Mouse (Mus musculus) testis, adult 2 months (tissue): ENCODE measurements around the gene Tomm34. TPM values are rescaled to one million over a fixed set of nuclear protein-coding genes. Genes with fewer than 3 reads are reported as not detected.

ENCODE experiments used
- H3K27ac ChIP-seq: fragments of 200-500 bp; 2 replicates; pipeline ENCODE4 v1.5.1; 2012; ENCODE audit warnings: low read depth, low read length; ENCODE audit not compliant: control insufficient read depth, insufficient read depth
- H3K27me3 ChIP-seq: fragments of 200-500 bp; 2 replicates; pipeline ENCODE4 v1.6.1; 2012; ENCODE audit warnings: mild to moderate bottlenecking, low read length, moderate library complexity; ENCODE audit not compliant: control insufficient read depth, insufficient read depth
- H3K36me3 ChIP-seq: fragments of 200-500 bp; 2 replicates; pipeline ENCODE4 v1.6.1; 2012; ENCODE audit warnings: mild to moderate bottlenecking, low read length; ENCODE audit not compliant: control insufficient read depth, insufficient read depth
- H3K4me1 ChIP-seq: fragments of 200-500 bp; 2 replicates; pipeline ENCODE4 v1.6.1; 2012; ENCODE audit warnings: low read length; ENCODE audit not compliant: control insufficient read depth, insufficient read depth
- H3K4me3 ChIP-seq: fragments of 200-500 bp; 2 replicates; pipeline ENCODE4 v1.5.1; 2012; ENCODE audit warnings: low read depth, mild to moderate bottlenecking, low read length, moderate library complexity, mixed read lengths; ENCODE audit not compliant: control insufficient read depth
- CTCF ChIP-seq: fragments of 200-500 bp; IDR thresholded peaks from 2 replicates; pipeline ENCODE4 v1.5.1; 2012; ENCODE audit warnings: low read depth, mild to moderate bottlenecking, inconsistent platforms, low read length, moderate library complexity; ENCODE audit not compliant: control insufficient read depth, insufficient read depth, insufficient replicate concordance
- POLR2A ChIP-seq: fragments of 200-500 bp; IDR thresholded peaks from 2 replicates; pipeline ENCODE4 v1.6.1; 2012; ENCODE audit warnings: low read depth, mild to moderate bottlenecking, inconsistent platforms, low read length, moderate library complexity; ENCODE audit not compliant: control insufficient read depth
- polyA plus RNA-seq: library from polyadenylated mRNA; depleted of rRNA; stranded (reverse); fragments of >200 nt; gene quantifications from 2 replicates; pipeline ENCODE4 v1.2.3, GENCODE M21; 2012; rRNA removed

Tomm34 gene
- polyA plus RNA-seq, 1 experiment = 48.8 TPM

GRCm38 (mm10) chr2:164010944-164011343 lies 60.0 kb downstream of the Tomm34 start:
- Histone ChIP-seq H3K27me3 (no peaks in the 10 kb centered on the region), H3K36me3 (peaks cover 1% of the 10 kb centered on the region), H3K4me1 (no peaks in the 10 kb centered on the region), H3K4me3 (no peak overlapping the region), H3K27ac (no peak overlapping the region)
- TF ChIP-seq CTCF (no peak), POLR2A (no peak)

GRCm38 (mm10) chr2:164010496-164010895 lies 60.5 kb downstream of the Tomm34 start:
- no peaks in the 10 kb centered on the region for H3K4me1 ChIP-seq
- H3K4me3 ChIP-seq = no peak overlapping the region
- no peaks in the 10 kb centered on the region for H3K27me3 ChIP-seq
- peaks cover 1% of the 10 kb centered on the region for H3K36me3 ChIP-seq
- TF ChIP-seq CTCF (no peak), POLR2A (no peak)
- H3K27ac ChIP-seq = no peak overlapping the region

GRCm38 (mm10) chr2:164009227-164009626 lies 61.7 kb downstream of the Tomm34 start:
- H3K27ac ChIP-seq = no peak overlapping the region

GRCm38 (mm10) chr2:164007987-164008545 lies 62.9 kb downstream of the Tomm34 start:
- H3K27ac ChIP-seq = no peak overlapping the region; the same call in 1 of the 2 replicates
- no peaks in the 10 kb centered on the region; the same call in 1 of the 2 replicates for H3K4me1 ChIP-seq
- no peaks in the 10 kb centered on the region; the same call in 1 of the 2 replicates for H3K36me3 ChIP-seq
- no peak overlapping the region for H3K4me3 ChIP-seq
- no peaks in the 10 kb centered on the region for H3K27me3 ChIP-seq
- TF ChIP-seq POLR2A (no peak), CTCF (no peak)

More at GRCm38 (mm10) chr2:164009227-164009626, 61.7 kb downstream of the Tomm34 start:
- no peaks in the 10 kb centered on the region for H3K27me3 ChIP-seq
- H3K4me1 ChIP-seq = no peaks in the 10 kb centered on the region; the same call in 1 of the 2 replicates
- H3K36me3 ChIP-seq = peaks cover 1% of the 10 kb centered on the region
- H3K4me3 ChIP-seq = no peak overlapping the region
- TF ChIP-seq CTCF = no peak
- no peak for TF ChIP-seq POLR2A

GRCm38 (mm10) chr2:164007547-164007946 lies 63.4 kb downstream of the Tomm34 start:
- TF ChIP-seq CTCF (no peak), POLR2A (no peak)
- Histone ChIP-seq H3K27ac (no peak overlapping the region), H3K36me3 (no peaks in the 10 kb centered on the region; the same call in 1 of the 2 replicates), H3K4me3 (no peak overlapping the region), H3K4me1 (no peaks in the 10 kb centered on the region; the same call in 1 of the 2 replicates), H3K27me3 (no peaks in the 10 kb centered on the region)

- H3K27me3 ChIP-seq = no peaks in the 10 kb centered on the region
- TF ChIP-seq POLR2A (no peak), CTCF (no peak)
- H3K36me3 ChIP-seq = no peaks in the 10 kb centered on the region
- H3K4me1 ChIP-seq = no peaks in the 10 kb centered on the region; the same call in 1 of the 2 replicates
- no peak overlapping the region for H3K4me3 ChIP-seq
- H3K27ac ChIP-seq = no peak overlapping the region
Observed at GRCm38 (mm10) chr2:164006932-164007331, 64.0 kb downstream of the Tomm34 start.

GRCm38 (mm10) chr2:164004503-164004902 lies 66.5 kb downstream of the Tomm34 start:
- Histone ChIP-seq H3K4me3 (no peak overlapping the region), H3K27ac (no peak overlapping the region), H3K36me3 (no peaks in the 10 kb centered on the region), H3K27me3 (no peaks in the 10 kb centered on the region), H3K4me1 (no peaks in the 10 kb centered on the region; the same call in 1 of the 2 replicates)
- no peak for TF ChIP-seq POLR2A
- TF ChIP-seq CTCF = no peak

Other genes starting within 250 kb of the Tomm34 start
- not detected in 2 replicates for gene Kcnk15, start 217.5 kb downstream of the Tomm34 start, polyA plus RNA-seq
- 1.1 and 1.5 TPM in 2 replicates for gene Rims4, start 152.5 kb downstream of the Tomm34 start, polyA plus RNA-seq
- 14.1 and 15.7 TPM in 2 replicates for gene Ywhab, start 76.2 kb downstream of the Tomm34 start, polyA plus RNA-seq
- gene Pabpc1l, start 45.7 kb downstream of the Tomm34 start, polyA plus RNA-seq = 10.6 and 10.7 TPM in 2 replicates
- gene Stk4, start 847 bp downstream of the Tomm34 start, polyA plus RNA-seq = 14.7 and 14.8 TPM in 2 replicates
- gene Kcns1, start 99.9 kb upstream of the Tomm34 start, polyA plus RNA-seq = 0.67 and 1.1 TPM in 2 replicates
- gene Wfdc5, start 111.6 kb upstream of the Tomm34 start, polyA plus RNA-seq = not detected in 2 replicates
- gene Wfdc12, start 119.4 kb upstream of the Tomm34 start, polyA plus RNA-seq = 0.15 TPM in 1 of 2 replicates, not detected in the other
- 325 and 331 TPM in 2 replicates for gene Wfdc15a, start 129.0 kb upstream of the Tomm34 start, polyA plus RNA-seq
- 119 TPM in 1 of 2 replicates, not detected in the other for gene Wfdc15b, start 150.5 kb upstream of the Tomm34 start, polyA plus RNA-seq
- not detected in 2 replicates for gene Svs2, start 167.3 kb upstream of the Tomm34 start, polyA plus RNA-seq
- 0.23 TPM in 1 of 2 replicates, not detected in the other for gene Svs3b, start 185.5 kb upstream of the Tomm34 start, polyA plus RNA-seq
- 0.16 and 0.42 TPM in 2 replicates for gene Svs4, start 207.3 kb upstream of the Tomm34 start, polyA plus RNA-seq
- gene Svs3a, start 218.1 kb upstream of the Tomm34 start, polyA plus RNA-seq = not detected in 2 replicates
- gene Svs6, start 245.6 kb upstream of the Tomm34 start, polyA plus RNA-seq = not detected in 2 replicates